Mouse (Mus musculus) heart, adult 11 months (tissue): ENCODE results near the gene Ntmt1.

Experiments
- DNase-seq: peaks from one replicate; pipeline ENCODE4 v3.0.0; 2022

Ntmt1 gene

GRCm38 (mm10) chr2:30807648-30808295 is at the start of gene Ntmt1:
Ntmt1 (plus strand) TSS chr2:30807826.
- peak; percentile 100 for DNase-seq

GRCm38 (mm10) chr2:30758341-30759087 is 49.1 kb upstream of the Ntmt1 start:
- peak; percentile 99 for DNase-seq

GRCm38 (mm10) chr2:30759088-30759374 is 48.6 kb upstream of the Ntmt1 start:
- no peak for DNase-seq

- DNase-seq, result peak; percentile 92
Measured at GRCm38 (mm10) chr2:30759442-30759841, 48.2 kb upstream of the Ntmt1 start.

- no peak for DNase-seq
Measured at GRCm38 (mm10) chr2:30759858-30760547, 47.6 kb upstream of the Ntmt1 start.

- DNase-seq, result no peak
Measured at GRCm38 (mm10) chr2:30760706-30761105, 46.9 kb upstream of the Ntmt1 start.

- DNase-seq, result no peak
Measured at GRCm38 (mm10) chr2:30766446-30766845, 41.2 kb upstream of the Ntmt1 start.

GRCm38 (mm10) chr2:30767626-30768240 is 39.9 kb upstream of the Ntmt1 start:
- no peak for DNase-seq

GRCm38 (mm10) chr2:30768529-30768928 is 39.1 kb upstream of the Ntmt1 start:
- DNase-seq, result no peak

- no peak for DNase-seq
Measured at GRCm38 (mm10) chr2:30769187-30769586, 38.4 kb upstream of the Ntmt1 start.

GRCm38 (mm10) chr2:30771368-30771805 is 36.2 kb upstream of the Ntmt1 start:
- DNase-seq, result no peak

- DNase-seq, result peak; percentile 99
Measured at GRCm38 (mm10) chr2:30771806-30772460, 35.7 kb upstream of the Ntmt1 start.

- peak; percentile 98 for DNase-seq
Measured at GRCm38 (mm10) chr2:30772581-30773312, 34.9 kb upstream of the Ntmt1 start.

- DNase-seq, result peak; percentile 94
Measured at GRCm38 (mm10) chr2:30773313-30774005, 34.2 kb upstream of the Ntmt1 start.

- no peak for DNase-seq
Measured at GRCm38 (mm10) chr2:30775955-30776354, 31.7 kb upstream of the Ntmt1 start.

- DNase-seq, result no peak
Measured at GRCm38 (mm10) chr2:30777266-30777665, 30.4 kb upstream of the Ntmt1 start.

- no peak for DNase-seq
Measured at GRCm38 (mm10) chr2:30778235-30778634, 29.4 kb upstream of the Ntmt1 start.

GRCm38 (mm10) chr2:30779241-30779640 is 28.4 kb upstream of the Ntmt1 start:
- no peak for DNase-seq

GRCm38 (mm10) chr2:30782312-30783290 is 25.0 kb upstream of the Ntmt1 start:
- peak; percentile 95 for DNase-seq

- peak; percentile 99 for DNase-seq
Measured at GRCm38 (mm10) chr2:30783346-30783745, 24.3 kb upstream of the Ntmt1 start.
